Mouse (Mus musculus) lung, postnatal 0 days (tissue): ENCODE results near the gene Nuak1.

Experiments used
- CTCF ChIP-seq: IDR thresholded peaks from 2 replicates; pipeline ENCODE4 v1.5.1; 2016; ENCODE audit warnings: antibody characterized with exemption, mild to moderate bottlenecking
- EP300 ChIP-seq: IDR thresholded peaks from 2 replicates; pipeline ENCODE4 v1.6.1; 2016; ENCODE audit warnings: antibody characterized with exemption, mild to moderate bottlenecking, control low read depth

- TF ChIP-seq EP300 (no peak), CTCF (no peak)
Observed at GRCm38 (mm10) chr10:84414981-84415700, 25.3 kb downstream of the Nuak1 start.
